Mouse (Mus musculus) midbrain, embryonic 13.5 days (tissue): ENCODE results near the gene Aprt. TPM values are rescaled to one million over a fixed set of nuclear protein-coding genes. Genes with fewer than 3 reads are reported as not detected.

Experiments used
- ATAC-seq: fragments of 200-750 bp; cut with Nextera tagmentation; 2 replicates; pipeline ENCODE4 v1.8.0; 2017; ENCODE audit warnings: mild to moderate bottlenecking, moderate TSS enrichment, moderate library complexity
- H3K27ac ChIP-seq: fragments of 300-500 bp; sonication (generic); 2 replicates; pipeline ENCODE4 v1.5.1; 2015; ENCODE audit warnings: inconsistent platforms, mild to moderate bottlenecking, moderate library complexity
- H3K27me3 ChIP-seq: fragments of 300-500 bp; sonication (generic); 2 replicates; pipeline ENCODE4 v1.6.1; 2015; ENCODE audit warnings: mild to moderate bottlenecking, inconsistent platforms
- H3K36me3 ChIP-seq: fragments of 300-500 bp; sonication (generic); 2 replicates; pipeline ENCODE4 v1.6.1; 2015; ENCODE audit warnings: mild to moderate bottlenecking, inconsistent platforms
- H3K4me1 ChIP-seq: fragments of 300-500 bp; sonication (generic); replicated peaks from 2 replicates; pipeline ENCODE4 v1.6.1; 2015; ENCODE audit warnings: inconsistent platforms
- H3K4me2 ChIP-seq: fragments of 300-500 bp; sonication (generic); replicated peaks from 2 replicates; pipeline ENCODE4 v1.6.1; 2015; ENCODE audit warnings: moderate library complexity, mild to moderate bottlenecking, inconsistent platforms
- H3K4me3 ChIP-seq: fragments of 300-500 bp; sonication (generic); replicated peaks from 2 replicates; pipeline ENCODE4 v1.5.1; 2015; ENCODE audit warnings: mild to moderate bottlenecking, inconsistent platforms
- H3K9ac ChIP-seq: fragments of 300-500 bp; sonication (generic); replicated peaks from 2 replicates; pipeline ENCODE4 v1.6.1; 2015; ENCODE audit warnings: mild to moderate bottlenecking, inconsistent platforms
- H3K9me3 ChIP-seq: fragments of 300-500 bp; sonication (generic); 2 replicates; pipeline ENCODE4 v1.6.1; 2016; ENCODE audit warnings: mild to moderate bottlenecking, inconsistent platforms
- WGBS: fragments of 180-500 bp; shearing (Covaris S2); methylation state at CpG from one replicate; pipeline ENCODE4 v1.1.7; 2015; 5-methylcytosine and 5-hydroxymethylcytosine counted together
- polyA plus RNA-seq: library from polyadenylated mRNA; unstranded; fragments of >200 nt; fragmentation: Nextera tagmentation; extraction: Ambion mirVana; gene quantifications from 2 replicates; pipeline ENCODE4 v1.2.1, GENCODE M21; 2015

The Aprt gene
- polyA plus RNA-seq, 1 experiment from 2014 or later = 152 TPM

GRCm38 (mm10) chr8:122610612-122611277 lies 34.0 kb upstream of the Aprt start:
- H3K9me3 ChIP-seq = no peaks in the 10 kb centered on the region
- peaks cover 21% of the 10 kb centered on the region for H3K4me1 ChIP-seq
- no peaks in the 10 kb centered on the region for H3K27me3 ChIP-seq
- 0 out of 2 replicates have a peak, but pooled peaks cover 7% of the 10 kb centered on the region for H3K36me3 ChIP-seq
- peak overlapping the region; percentile 72 for H3K9ac ChIP-seq
- H3K4me2 ChIP-seq = peak overlapping the region; percentile 93
- ATAC-seq = peak; percentile 12; the same call in 1 of the 2 replicates
- peak overlapping the region; percentile 74 for H3K27ac ChIP-seq
- peak overlapping the region; percentile 61 for H3K4me3 ChIP-seq
- WGBS = 2% methylated on average over 20 of the region's 20 CpGs

- no peaks in the 10 kb centered on the region for H3K27me3 ChIP-seq
- 57% methylated on average over 4 of the region's 4 CpGs for WGBS
- H3K4me3 ChIP-seq = 0 out of 2 replicates have a peak overlapping the region, but pooled peaks have one; percentile 61
- peak overlapping the region; percentile 93 for H3K4me2 ChIP-seq
- H3K27ac ChIP-seq = no peak overlapping the region
- no peak overlapping the region for H3K9ac ChIP-seq
- no peak for ATAC-seq
- H3K9me3 ChIP-seq = no peaks in the 10 kb centered on the region
- peaks cover 21% of the 10 kb centered on the region for H3K4me1 ChIP-seq
- H3K36me3 ChIP-seq = 0 out of 2 replicates have a peak, but pooled peaks cover 5% of the 10 kb centered on the region
These were observed 33.5 kb upstream of the Aprt start for GRCm38 (mm10) chr8:122610209-122610608.

GRCm38 (mm10) chr8:122606810-122607209 lies 30.1 kb upstream of the Aprt start:
- H3K27me3 ChIP-seq = no peaks in the 10 kb centered on the region
- ATAC-seq = no peak
- no peaks in the 10 kb centered on the region for H3K36me3 ChIP-seq
- no peak overlapping the region for H3K9ac ChIP-seq
- H3K4me1 ChIP-seq = peaks cover 9% of the 10 kb centered on the region
- no peak overlapping the region for H3K4me2 ChIP-seq
- no peaks in the 10 kb centered on the region for H3K9me3 ChIP-seq
- no peak overlapping the region for H3K4me3 ChIP-seq
- H3K27ac ChIP-seq = no peak overlapping the region
- 89% methylated on average over 11 of the region's 12 CpGs for WGBS

DNA sequence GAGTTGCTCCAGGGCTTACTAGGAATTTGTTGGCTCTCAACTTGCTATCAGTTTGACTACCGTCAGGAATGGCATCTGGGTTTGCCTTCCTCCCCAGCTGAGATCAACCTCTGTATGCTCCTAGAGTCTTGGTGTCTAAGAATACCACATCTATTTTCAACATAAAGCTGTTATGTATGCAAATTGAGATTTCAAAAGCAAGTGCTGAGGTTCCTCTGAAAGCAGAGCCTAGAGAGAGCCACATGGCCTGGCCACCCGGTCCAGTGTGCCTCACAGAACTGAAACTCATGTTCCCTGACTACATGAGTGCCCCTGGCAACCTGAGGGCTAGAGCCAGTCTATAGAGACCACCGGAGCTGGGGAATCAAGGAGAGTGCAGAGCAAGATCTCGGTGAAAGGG lies 28.7 kb upstream of the Aprt start:
- ATAC-seq = no peak
- no peak overlapping the region for H3K4me3 ChIP-seq
- H3K9me3 ChIP-seq = no peaks in the 10 kb centered on the region
- WGBS = 85% methylated on average over 4 of the region's 4 CpGs
- no peaks in the 10 kb centered on the region for H3K27me3 ChIP-seq
- H3K4me1 ChIP-seq = peaks cover 2% of the 10 kb centered on the region
- no peak overlapping the region for H3K27ac ChIP-seq
- H3K36me3 ChIP-seq = no peaks in the 10 kb centered on the region
- no peak overlapping the region for H3K9ac ChIP-seq
- no peak overlapping the region for H3K4me2 ChIP-seq

GRCm38 (mm10) chr8:122604640-122605039 lies 27.9 kb upstream of the Aprt start:
- no peak for ATAC-seq
- H3K4me3 ChIP-seq = no peak overlapping the region

DNA sequence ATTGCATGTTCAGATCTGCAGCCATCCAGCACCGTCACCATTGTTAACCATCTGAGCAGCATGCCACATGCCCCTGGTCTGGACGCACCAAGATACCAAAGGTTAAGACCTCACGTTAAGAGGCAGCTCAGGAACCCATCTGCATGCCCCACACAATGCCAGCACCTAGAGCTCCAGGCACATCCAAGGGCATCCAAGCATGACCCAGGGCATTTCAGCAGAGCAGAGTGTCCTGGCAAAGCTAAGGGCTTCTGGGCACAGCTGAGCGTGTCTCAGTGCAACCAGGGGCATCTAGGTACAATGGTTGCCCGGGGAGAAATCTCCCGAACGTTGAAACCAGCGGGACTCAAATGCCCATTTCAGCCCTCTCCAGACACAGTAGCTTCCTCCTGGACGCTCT lies 24.0 kb upstream of the Aprt start:
- WGBS = 90% methylated on average over 9 of the region's 9 CpGs

More at GRCm38 (mm10) chr8:122604640-122605039, 27.9 kb upstream of the Aprt start:
- Histone ChIP-seq H3K9me3 (no peaks in the 10 kb centered on the region), H3K36me3 (no peaks in the 10 kb centered on the region), H3K27ac (no peak overlapping the region), H3K9ac (no peak overlapping the region), H3K27me3 (no peaks in the 10 kb centered on the region), H3K4me2 (no peak overlapping the region), H3K4me1 (no peaks in the 10 kb centered on the region)
- WGBS = 65% methylated on average over 1 of the region's 1 CpGs

GRCm38 (mm10) chr8:122596031-122596430 lies 19.3 kb upstream of the Aprt start:
- no peaks in the 10 kb centered on the region for H3K36me3 ChIP-seq
- H3K27me3 ChIP-seq = no peaks in the 10 kb centered on the region
- H3K4me3 ChIP-seq = no peak overlapping the region
- 61% methylated on average over 4 of the region's 4 CpGs for WGBS
- H3K4me2 ChIP-seq = no peak overlapping the region
- H3K9me3 ChIP-seq = no peaks in the 10 kb centered on the region
- ATAC-seq = no peak
- no peaks in the 10 kb centered on the region for H3K4me1 ChIP-seq
- H3K27ac ChIP-seq = no peak overlapping the region
- H3K9ac ChIP-seq = no peak overlapping the region

More for the DNA sequence above, 24.0 kb upstream of the Aprt start:
- no peak overlapping the region for H3K9ac ChIP-seq
- no peak overlapping the region for H3K4me2 ChIP-seq
- H3K9me3 ChIP-seq = no peaks in the 10 kb centered on the region
- no peaks in the 10 kb centered on the region for H3K36me3 ChIP-seq
- no peaks in the 10 kb centered on the region for H3K27me3 ChIP-seq
- no peak for ATAC-seq
- no peaks in the 10 kb centered on the region for H3K4me1 ChIP-seq
- no peak overlapping the region for H3K27ac ChIP-seq
- no peak overlapping the region for H3K4me3 ChIP-seq

DNA sequence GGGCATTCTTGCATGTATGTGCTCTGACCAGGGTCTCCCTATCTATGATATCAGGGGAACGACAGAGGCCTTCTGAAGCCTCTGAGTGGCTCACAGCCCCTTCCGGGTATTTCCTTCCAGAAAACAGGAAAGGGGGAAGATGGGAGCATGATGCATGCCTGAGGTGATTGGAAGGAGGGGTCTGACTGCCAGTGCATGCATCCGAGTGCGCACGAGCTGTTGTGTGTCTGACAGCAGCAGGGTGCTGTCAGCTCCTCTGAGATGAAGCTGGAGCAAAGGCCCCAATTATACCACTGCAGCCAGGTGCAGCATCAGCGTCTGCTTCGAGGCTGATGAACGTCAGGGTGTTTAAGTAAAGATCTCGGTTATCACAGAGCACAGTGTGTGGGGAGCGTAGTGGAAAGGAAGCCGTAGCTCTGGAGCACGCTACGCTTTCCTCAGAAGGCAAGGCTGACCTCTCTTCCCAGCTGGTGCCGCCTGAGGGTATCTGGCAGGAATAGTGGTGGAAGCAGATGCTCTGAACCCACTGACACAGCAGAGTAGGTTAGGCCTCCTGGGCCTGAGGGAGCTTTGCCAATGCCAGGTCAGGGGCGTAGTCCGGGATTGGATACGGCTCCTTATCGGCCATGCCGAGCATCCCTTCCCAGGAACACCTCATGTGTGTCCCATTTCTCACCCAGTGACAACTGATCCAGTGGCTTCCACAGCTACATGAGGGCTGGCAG lies 17.2 kb upstream of the Aprt start:
- Histone ChIP-seq H3K4me3 (no peak overlapping the region), H3K4me1 (no peaks in the 10 kb centered on the region), H3K9ac (no peak overlapping the region), H3K27ac (peak overlapping the region; percentile 47; the same call in 1 of the 2 replicates), H3K36me3 (no peaks in the 10 kb centered on the region), H3K27me3 (no peaks in the 10 kb centered on the region), H3K9me3 (no peaks in the 10 kb centered on the region), H3K4me2 (no peak overlapping the region)
- WGBS = 83% methylated on average over 19 of the region's 19 CpGs
- no peak for ATAC-seq

DNA sequence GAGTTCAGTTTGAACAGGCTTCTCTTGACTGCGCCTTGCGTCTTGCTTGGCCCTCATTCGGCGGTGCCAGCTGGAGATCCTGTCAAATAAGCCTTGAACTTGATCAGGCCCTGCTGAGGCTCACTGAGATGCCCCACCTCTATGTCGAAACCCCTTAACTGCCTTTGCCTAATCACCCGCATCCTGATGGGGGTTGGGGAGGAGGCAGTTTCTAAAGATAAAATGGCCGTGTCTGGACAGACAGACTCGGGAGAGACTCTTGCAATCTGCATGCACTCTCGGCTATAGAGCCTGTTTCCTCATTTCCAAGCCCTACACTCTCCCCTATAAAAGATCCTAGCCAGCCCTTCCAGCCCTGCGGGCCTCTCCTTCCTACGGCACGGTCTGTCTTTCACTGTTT lies 16.5 kb upstream of the Aprt start:
- H3K4me3 ChIP-seq = no peak overlapping the region
- 0 out of 2 replicates have a peak overlapping the region, but pooled peaks have one; percentile 47 for H3K27ac ChIP-seq
- no peak overlapping the region; the same call in 1 of the 2 replicates for H3K9ac ChIP-seq
- H3K9me3 ChIP-seq = no peaks in the 10 kb centered on the region
- ATAC-seq = no peak
- H3K4me2 ChIP-seq = no peak overlapping the region
- H3K36me3 ChIP-seq = no peaks in the 10 kb centered on the region
- WGBS = 78% methylated on average over 12 of the region's 12 CpGs
- H3K27me3 ChIP-seq = no peaks in the 10 kb centered on the region
- no peaks in the 10 kb centered on the region for H3K4me1 ChIP-seq

GRCm38 (mm10) chr8:122586749-122587148 lies 10.0 kb upstream of the Aprt start:
- no peak overlapping the region for H3K4me3 ChIP-seq
- H3K4me2 ChIP-seq = no peak overlapping the region
- H3K36me3 ChIP-seq = no peaks in the 10 kb centered on the region
- no peak overlapping the region for H3K9ac ChIP-seq
- peaks cover 11% of the 10 kb centered on the region; the same call in 1 of the 2 replicates for H3K4me1 ChIP-seq
- no peaks in the 10 kb centered on the region for H3K9me3 ChIP-seq
- no peak for ATAC-seq
- H3K27ac ChIP-seq = no peak overlapping the region
- H3K27me3 ChIP-seq = no peaks in the 10 kb centered on the region
- 85% methylated on average over 10 of the region's 10 CpGs for WGBS

DNA sequence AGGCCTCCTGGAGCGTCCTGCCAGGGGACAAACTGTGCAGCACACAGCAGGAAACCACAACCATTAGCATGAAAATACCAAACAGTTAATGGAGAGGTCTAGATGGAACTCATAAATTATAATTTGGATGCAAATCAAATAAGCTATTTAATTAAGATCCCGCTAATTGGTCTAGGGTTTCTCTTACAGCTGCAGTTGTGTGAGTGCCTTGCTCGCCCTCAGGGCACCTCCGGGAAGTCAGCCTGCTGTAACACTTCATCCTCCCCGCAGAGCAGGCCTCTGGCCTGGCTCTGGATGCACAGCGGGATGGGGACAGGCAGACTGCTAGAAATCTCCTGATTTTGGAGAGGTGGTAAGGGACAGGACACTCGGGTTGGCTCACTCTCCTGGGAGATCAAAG lies 9.5 kb upstream of the Aprt start:
- H3K27ac ChIP-seq = no peak overlapping the region
- H3K4me2 ChIP-seq = no peak overlapping the region
- no peak overlapping the region for H3K9ac ChIP-seq
- no peak for ATAC-seq
- no peak overlapping the region for H3K4me3 ChIP-seq
- no peaks in the 10 kb centered on the region for H3K36me3 ChIP-seq
- no peaks in the 10 kb centered on the region for H3K27me3 ChIP-seq
- no peaks in the 10 kb centered on the region for H3K9me3 ChIP-seq
- WGBS = 58% methylated on average over 7 of the region's 7 CpGs
- H3K4me1 ChIP-seq = peaks cover 11% of the 10 kb centered on the region; the same call in 1 of the 2 replicates

DNA sequence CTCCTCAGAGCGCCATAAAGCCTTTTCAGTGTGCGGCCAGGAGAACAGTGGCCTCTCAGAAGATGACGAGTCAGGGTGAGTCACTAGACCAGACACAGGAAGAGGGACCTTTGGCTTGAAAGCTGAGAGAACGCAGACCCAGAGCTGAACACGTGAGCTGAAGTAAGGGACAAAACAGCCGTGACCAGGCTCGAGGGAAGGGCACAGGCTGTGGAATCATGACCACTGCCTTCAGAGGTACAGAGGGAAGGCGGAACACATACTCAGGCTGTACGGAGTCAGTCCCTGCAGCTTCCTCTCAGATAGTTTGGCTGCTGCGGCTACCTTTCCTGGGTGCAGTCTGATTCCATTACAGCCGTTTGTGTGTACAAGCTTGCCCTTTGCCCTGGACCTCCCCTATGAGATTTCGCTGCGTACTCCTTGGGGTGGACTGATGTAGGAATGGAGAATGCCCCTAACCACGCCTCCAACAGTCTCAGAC lies 8.7 kb upstream of the Aprt start:
- no peaks in the 10 kb centered on the region for H3K9me3 ChIP-seq
- no peak overlapping the region for H3K4me3 ChIP-seq
- no peak overlapping the region for H3K9ac ChIP-seq
- no peak overlapping the region for H3K27ac ChIP-seq
- no peaks in the 10 kb centered on the region for H3K36me3 ChIP-seq
- ATAC-seq = no peak
- WGBS = 73% methylated on average over 14 of the region's 14 CpGs
- H3K27me3 ChIP-seq = no peaks in the 10 kb centered on the region
- no peak overlapping the region for H3K4me2 ChIP-seq
- H3K4me1 ChIP-seq = peaks cover 11% of the 10 kb centered on the region; the same call in 1 of the 2 replicates
